Mouse (Mus musculus): Measurements from ENCODE around the gene Gm7030.
"Not testable (repeated sequence)": the region's sequence is repeated elsewhere in the genome, so short reads cannot be mapped to it uniquely, and the experiment has no call there.

DNA sequence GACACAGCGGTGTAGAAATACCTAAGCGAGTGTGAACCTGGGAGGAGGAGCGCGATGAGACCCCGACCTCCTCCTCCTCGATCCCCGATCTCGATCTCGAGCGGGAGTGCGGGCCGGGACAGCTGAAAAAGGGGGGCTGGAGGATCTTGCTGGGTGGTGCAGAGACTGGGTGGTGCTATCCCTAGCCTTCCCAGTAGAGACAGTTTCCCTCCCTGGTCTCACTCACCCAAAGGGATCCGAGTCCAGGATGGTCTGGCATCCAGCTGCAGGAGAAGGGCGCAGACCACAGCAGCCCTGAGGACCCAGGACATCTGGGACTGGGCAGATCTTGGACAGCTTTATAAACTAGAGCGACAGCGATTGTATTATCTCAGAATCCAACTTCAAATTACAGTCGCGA is 8.4 kb downstream of the Gm7030 start:
- TF ChIP-seq E2F4 (IDR thresholded peaks at IDR 0.05; ENCODE audit: insufficient replicate concordance, low read depth, low read length); MAZ (IDR thresholded peaks at IDR 0.05; ENCODE audit: low read depth, low read length); CTCF (conservative IDR thresholded peaks at IDR 0.05 in 1 of 2, IDR thresholded peaks at IDR 0.05 in 1 of 2; ENCODE audit: low read depth in 2 of 2, low read length in 2 of 2); ZKSCAN1 (IDR thresholded peaks at IDR 0.05; ENCODE audit: borderline replicate concordance, low read depth, low read length): not testable (repeated sequence)

All from CH12.LX (cell line).